Mouse (Mus musculus) kidney, postnatal 0 days (tissue): Measurements from ENCODE around the gene Rfxank. TPM values are rescaled to one million over a fixed set of nuclear protein-coding genes. Genes with fewer than 3 reads are reported as not detected.

ENCODE experiments used
- ATAC-seq: fragments of 200-750 bp; cut with Nextera tagmentation; replicated peaks from 2 replicates; pipeline ENCODE4 v1.8.0; 2017; ENCODE audit warnings: low read depth, moderate number of reproducible peaks, moderate TSS enrichment, moderate library complexity; ENCODE audit not compliant: low FRiP score
- DNase-seq: peaks from one replicate; pipeline ENCODE4 v3.0.0-alpha.2; 2016; ENCODE audit warnings: low spot score
- H3K27ac ChIP-seq: fragments of 300-500 bp; sonication (generic); 2 replicates; pipeline ENCODE4 v1.5.1; 2014; ENCODE audit warnings: mild to moderate bottlenecking
- H3K27me3 ChIP-seq: fragments of 300-500 bp; sonication (generic); 2 replicates; pipeline ENCODE4 v1.6.1; 2014; ENCODE audit warnings: low read length, mixed read lengths; ENCODE audit not compliant: insufficient read depth
- H3K36me3 ChIP-seq: fragments of 300-500 bp; sonication (generic); 2 replicates; pipeline ENCODE4 v1.6.1; 2014; ENCODE audit warnings: low read length, mixed read lengths; ENCODE audit not compliant: insufficient read depth
- H3K4me1 ChIP-seq: fragments of 300-500 bp; sonication (generic); replicated peaks from 2 replicates; pipeline ENCODE4 v1.6.1; 2014; ENCODE audit warnings: antibody characterized with exemption, low read length, mixed read lengths; ENCODE audit not compliant: insufficient read depth
- H3K4me2 ChIP-seq: fragments of 300-500 bp; sonication (generic); 2 replicates; pipeline ENCODE4 v1.6.1; 2014; ENCODE audit warnings: mild to moderate bottlenecking, low read length, moderate library complexity, mixed read lengths
- H3K4me3 ChIP-seq: fragments of 300-500 bp; sonication (generic); replicated peaks from 2 replicates; pipeline ENCODE4 v1.5.1; 2014; ENCODE audit warnings: low read depth, low read length
- H3K9ac ChIP-seq: fragments of 300-500 bp; sonication (generic); 2 replicates; pipeline ENCODE4 v1.6.1; 2014; ENCODE audit warnings: low read depth, low read length
- H3K9me3 ChIP-seq: fragments of 300-500 bp; sonication (generic); replicated peaks from 2 replicates; pipeline ENCODE4 v1.6.1; 2016; ENCODE audit warnings: low read length, inconsistent platforms, mixed read lengths
- CTCF ChIP-seq: IDR thresholded peaks from 2 replicates; pipeline ENCODE4 v1.5.1; 2016; ENCODE audit warnings: antibody characterized with exemption, low read depth, mild to moderate bottlenecking, moderate library complexity
- WGBS: fragments of 180-500 bp; shearing (Covaris S2); extraction: QIAGEN DNeasy Blood & Tissue Kit; methylation state at CpG from one replicate; pipeline ENCODE4 v1.1.7; 2014; 5-methylcytosine and 5-hydroxymethylcytosine counted together
- microRNA-seq: library from miRNA; unstranded; fragments of <30 nt; microRNA quantifications from one replicate; pipeline ENCODE4, GENCODE M21; 2016
- polyA plus RNA-seq: library from polyadenylated mRNA; unstranded; fragments of >200 nt; fragmentation: Nextera tagmentation; extraction: Ambion mirVana; gene quantifications from 2 replicates; pipeline ENCODE4 v1.2.1, GENCODE M21; 2015

Gene Rfxank
- polyA plus RNA-seq, 1 experiment from 2014 or later, result 13.7 TPM

DNA sequence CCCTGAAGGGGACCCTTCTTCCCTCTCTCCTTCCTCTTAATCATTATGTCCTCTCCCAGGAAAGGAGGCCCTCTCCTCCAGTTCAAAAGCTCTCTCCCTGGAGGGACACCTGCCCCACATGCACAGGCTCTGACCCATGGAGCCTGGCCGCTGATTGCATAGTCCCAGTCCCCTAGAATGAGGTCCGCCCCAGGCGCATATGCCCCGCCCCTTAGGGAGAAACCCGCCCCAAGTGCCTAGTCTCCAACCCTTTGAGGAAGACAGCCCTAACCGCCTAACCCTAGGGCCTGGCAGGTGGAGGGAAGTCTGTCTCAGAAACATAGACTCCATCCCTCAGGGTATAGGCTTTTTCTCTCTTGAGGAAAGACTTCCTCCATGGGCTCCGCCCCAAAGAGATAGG, 51.7 kb downstream of the Rfxank start:
- TF ChIP-seq CTCF, result no peak
- H3K4me3 ChIP-seq, result no peak overlapping the region
- no peaks in the 10 kb centered on the region for H3K9me3 ChIP-seq
- peaks cover 10% of the 10 kb centered on the region for H3K4me1 ChIP-seq
- H3K27ac ChIP-seq, result no peak overlapping the region
- H3K9ac ChIP-seq, result no peak overlapping the region
- DNase-seq (no peak), ATAC-seq (no peak)
- 5% methylated on average over 7 of the region's 7 CpGs for WGBS
- no peaks in the 10 kb centered on the region for H3K36me3 ChIP-seq
- H3K27me3 ChIP-seq, result peaks cover 74% of the 10 kb centered on the region
- no peak overlapping the region for H3K4me2 ChIP-seq

- ATAC-seq (no peak), DNase-seq (no peak)
- no peak overlapping the region for H3K4me2 ChIP-seq
- H3K4me1 ChIP-seq, result peaks cover 10% of the 10 kb centered on the region
- no peak overlapping the region for H3K27ac ChIP-seq
- no peak overlapping the region for H3K4me3 ChIP-seq
- H3K36me3 ChIP-seq, result no peaks in the 10 kb centered on the region
- no peak for TF ChIP-seq CTCF
- H3K27me3 ChIP-seq, result peaks cover 74% of the 10 kb centered on the region
- no peak overlapping the region for H3K9ac ChIP-seq
- H3K9me3 ChIP-seq, result no peaks in the 10 kb centered on the region
- WGBS, result 40% methylated on average over 1 of the region's 1 CpGs
These were observed 52.8 kb downstream of the Rfxank start for GRCm38 (mm10) chr8:70086151-70086550.

DNA sequence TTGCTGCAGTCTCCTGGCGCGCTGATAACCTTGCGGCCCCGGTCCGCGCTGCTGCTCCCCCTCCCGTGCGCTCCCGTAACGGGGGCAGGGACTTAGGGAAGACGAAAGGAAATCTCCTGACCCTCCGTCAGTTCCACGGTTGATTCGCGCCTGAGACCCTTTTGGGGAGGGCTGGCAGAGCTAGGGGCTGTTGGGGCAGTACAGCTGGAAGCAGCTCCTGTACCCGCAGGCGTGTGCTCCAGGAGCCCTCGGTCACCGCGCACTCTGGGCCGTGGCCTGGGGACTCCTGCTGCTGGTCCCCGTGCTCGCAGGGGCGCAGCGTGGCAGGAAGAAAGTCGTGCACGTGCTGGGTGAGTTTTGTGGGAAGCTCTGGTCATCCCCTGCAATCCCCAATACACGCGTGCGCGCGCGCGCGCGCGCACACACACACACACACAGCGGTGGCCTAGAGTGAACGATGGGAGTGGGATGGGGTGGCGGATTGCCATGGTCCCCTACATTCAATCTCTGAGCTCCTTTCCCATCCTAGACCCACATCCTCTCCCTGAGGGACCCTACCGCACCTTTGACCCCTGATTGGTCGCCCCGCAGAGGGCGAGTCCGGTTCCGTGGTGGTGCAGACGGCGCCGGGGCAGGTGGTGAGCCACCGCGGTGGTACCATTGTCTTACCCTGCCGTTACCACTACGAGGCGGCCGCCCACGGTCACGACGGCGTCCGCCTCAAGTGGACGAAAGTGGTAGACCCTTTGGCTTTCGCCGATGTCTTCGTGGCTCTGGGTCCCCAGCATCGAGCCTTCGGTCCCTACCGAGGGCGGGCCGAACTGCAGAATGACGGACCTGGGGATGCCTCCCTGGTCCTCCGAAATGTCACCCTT, 54.5 kb downstream of the Rfxank start:
- Histone ChIP-seq H3K4me3 (peak overlapping the region; percentile 39), H3K27ac (no peak overlapping the region), H3K9me3 (no peaks in the 10 kb centered on the region), H3K27me3 (peaks cover 67% of the 10 kb centered on the region), H3K4me2 (peak overlapping the region; percentile 70), H3K4me1 (peaks cover 10% of the 10 kb centered on the region), H3K9ac (0 out of 2 replicates have a peak overlapping the region, but pooled peaks have one; percentile 27), H3K36me3 (no peaks in the 10 kb centered on the region)
- 1% methylated on average over 71 of the region's 71 CpGs for WGBS
- TF ChIP-seq CTCF, result no peak
- DNase-seq, result no peak
- no peak for ATAC-seq

GRCm38 (mm10) chr8:70083285-70083684, 55.7 kb downstream of the Rfxank start, which contains the start of gene Hapln4:
Gene Hapln4, plus strand, starts transcription at chr8:70083457.
- peak within 1 kb of the TSS; percentile 39 for H3K4me3 ChIP-seq
- H3K27me3 ChIP-seq, result peaks cover 56% of the 10 kb centered on the region
- 0 out of 2 replicates have a peak, but pooled peaks have one; percentile 21 for ATAC-seq
- DNase-seq, result peak; percentile 61
- H3K4me2 ChIP-seq, result peak within 1 kb of the TSS; percentile 70
- H3K36me3 ChIP-seq, result no peaks in the 10 kb centered on the region
- no peak within 1 kb of the TSS for H3K27ac ChIP-seq
- 2% methylated on average over 25 of the region's 26 CpGs for WGBS
- H3K9me3 ChIP-seq, result no peaks in the 10 kb centered on the region
- 0 out of 2 replicates have a peak within 1 kb of the TSS, but pooled peaks have one; percentile 27 for H3K9ac ChIP-seq
- H3K4me1 ChIP-seq, result peaks cover 10% of the 10 kb centered on the region
- no peak for TF ChIP-seq CTCF

DNA sequence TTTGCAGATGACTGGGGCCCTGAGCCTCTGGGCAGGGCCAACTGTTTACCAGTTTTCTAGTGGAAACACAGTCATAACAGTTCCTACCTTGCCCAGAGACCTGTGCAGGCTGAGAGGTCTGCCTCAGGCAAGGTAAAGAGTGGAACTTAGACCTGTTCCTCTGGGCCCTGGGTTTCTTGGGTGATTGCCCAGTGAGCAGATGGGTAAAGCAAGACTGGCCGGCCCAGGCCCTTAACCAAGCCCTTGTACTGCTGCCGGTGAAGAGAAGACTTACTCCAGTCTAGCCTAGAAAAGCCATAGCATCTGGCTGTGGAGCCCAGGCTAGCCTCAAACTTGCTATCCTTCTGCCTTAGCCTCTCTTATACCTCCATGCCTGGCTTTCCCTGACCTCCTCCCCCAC, 57.0 kb downstream of the Rfxank start:
- Histone ChIP-seq H3K27ac (no peak overlapping the region), H3K4me1 (peaks cover 10% of the 10 kb centered on the region), H3K4me2 (no peak overlapping the region), H3K36me3 (no peaks in the 10 kb centered on the region), H3K27me3 (peaks cover 43% of the 10 kb centered on the region), H3K9ac (no peak overlapping the region), H3K9me3 (no peaks in the 10 kb centered on the region), H3K4me3 (no peak overlapping the region)
- 95% methylated on average over 2 of the region's 2 CpGs for WGBS
- DNase-seq, result no peak
- no peak for ATAC-seq
- TF ChIP-seq CTCF, result no peak

Small RNA genes within 50 kb of the gene (microRNA-seq; reads per million reads assigned to microRNA genes)
- not detected for gene Mir7066

Other genes with a start within 250 kb of the Rfxank start
- 3.8 and 4.0 TPM in 2 replicates for gene Tssk6, start 237.0 kb downstream of the Rfxank start, polyA plus RNA-seq
- 288 and 310 TPM in 2 replicates for gene Ndufa13, start 236.6 kb downstream of the Rfxank start, polyA plus RNA-seq
- gene Yjefn3, start 236.4 kb downstream of the Rfxank start, polyA plus RNA-seq, result 4.8 and 5.2 TPM in 2 replicates
- gene Gatad2a, start 142.8 kb downstream of the Rfxank start, polyA plus RNA-seq, result 41.7 and 49.5 TPM in 2 replicates
- gene Mau2, start 96.4 kb downstream of the Rfxank start, polyA plus RNA-seq, result 33.8 and 36.8 TPM in 2 replicates
- gene Sugp1, start 96.3 kb downstream of the Rfxank start, polyA plus RNA-seq, result 33.2 and 34.4 TPM in 2 replicates
- gene Tm6sf2, start 66.2 kb downstream of the Rfxank start, polyA plus RNA-seq, result 0.71 and 1.1 TPM in 2 replicates
- not detected in 2 replicates for gene Hapln4, start 55.7 kb downstream of the Rfxank start, polyA plus RNA-seq
- gene Ncan, start 18.3 kb downstream of the Rfxank start, polyA plus RNA-seq, result 0.03 TPM in 2 replicates
- 30.1 and 34.1 TPM in 2 replicates for gene Nr2c2ap, start 7.8 kb downstream of the Rfxank start, polyA plus RNA-seq
- gene Borcs8, start 345 bp upstream of the Rfxank start, polyA plus RNA-seq, result 48.3 and 49.3 TPM in 2 replicates
- 0.28 and 0.37 TPM in 2 replicates for gene Mef2b, start 557 bp upstream of the Rfxank start, polyA plus RNA-seq
- gene Tmem161a, start 33.2 kb upstream of the Rfxank start, polyA plus RNA-seq, result 52.3 and 62.4 TPM in 2 replicates
- gene Slc25a42, start 73.2 kb upstream of the Rfxank start, polyA plus RNA-seq, result 5.6 TPM in 2 replicates
- 14.0 and 17.1 TPM in 2 replicates for gene Sugp2, start 95.1 kb upstream of the Rfxank start, polyA plus RNA-seq
- gene Armc6, start 95.3 kb upstream of the Rfxank start, polyA plus RNA-seq, result 14.1 and 16.7 TPM in 2 replicates
- gene Homer3, start 143.7 kb upstream of the Rfxank start, polyA plus RNA-seq, result 48.9 and 50.0 TPM in 2 replicates
- 41.0 and 43.0 TPM in 2 replicates for gene Ddx49, start 163.3 kb upstream of the Rfxank start, polyA plus RNA-seq
- 309 and 334 TPM in 2 replicates for gene Cope, start 163.4 kb upstream of the Rfxank start, polyA plus RNA-seq
- 1.9 and 2.1 TPM in 2 replicates for gene Cers1, start 176.6 kb upstream of the Rfxank start, polyA plus RNA-seq
- 3.8 and 4.0 TPM in 2 replicates for gene Gdf1, start 190.7 kb upstream of the Rfxank start, polyA plus RNA-seq
- gene Upf1, start 214.1 kb upstream of the Rfxank start, polyA plus RNA-seq, result 11.6 and 12.5 TPM in 2 replicates
- 0.24 and 0.28 TPM in 2 replicates for gene Comp, start 234.4 kb upstream of the Rfxank start, polyA plus RNA-seq